Mouse (Mus musculus) cerebellum, adult 9-10 months (tissue): ENCODE data around the gene Chchd3.

Source experiments
- DNase-seq: peaks from one replicate; pipeline ENCODE4 v3.0.0; 2022

Gene Chchd3

GRCm38 (mm10) chr6:33059735-33060576 lies at the start of gene Chchd3:
Gene Chchd3, minus strand, starts transcription at chr6:33060260.
- DNase-seq = peak; percentile 99

- no peak for DNase-seq
Measured at GRCm38 (mm10) chr6:33104661-33105060, 44.6 kb upstream of the Chchd3 start.

- DNase-seq = peak; percentile 87
Measured at GRCm38 (mm10) chr6:33098903-33099302, 38.8 kb upstream of the Chchd3 start.

- DNase-seq = no peak
Measured at GRCm38 (mm10) chr6:33094671-33095233, 34.7 kb upstream of the Chchd3 start.

GRCm38 (mm10) chr6:33080186-33080585 lies 20.1 kb upstream of the Chchd3 start:
- DNase-seq = no peak

GRCm38 (mm10) chr6:33078260-33078936 lies 18.3 kb upstream of the Chchd3 start:
- DNase-seq = no peak

- no peak for DNase-seq
Measured at GRCm38 (mm10) chr6:33066462-33066861, 6.4 kb upstream of the Chchd3 start.

- peak; percentile 50 for DNase-seq
Measured at GRCm38 (mm10) chr6:33059276-33059675, 784 bp downstream of the Chchd3 start.

- no peak for DNase-seq
Measured at GRCm38 (mm10) chr6:33056392-33056791, 3.7 kb downstream of the Chchd3 start.

- no peak for DNase-seq
Measured at GRCm38 (mm10) chr6:33055663-33056062, 4.4 kb downstream of the Chchd3 start.

GRCm38 (mm10) chr6:33054946-33055345 lies 5.1 kb downstream of the Chchd3 start:
- no peak for DNase-seq

- no peak for DNase-seq
Measured at GRCm38 (mm10) chr6:33051642-33052041, 8.4 kb downstream of the Chchd3 start.

GRCm38 (mm10) chr6:33049705-33050420 lies 10.2 kb downstream of the Chchd3 start:
- no peak for DNase-seq

GRCm38 (mm10) chr6:33043480-33043879 lies 16.6 kb downstream of the Chchd3 start:
- no peak for DNase-seq

- no peak for DNase-seq
Measured at GRCm38 (mm10) chr6:33042880-33043279, 17.2 kb downstream of the Chchd3 start.

GRCm38 (mm10) chr6:33041978-33042377 lies 18.1 kb downstream of the Chchd3 start:
- no peak for DNase-seq

GRCm38 (mm10) chr6:33040360-33041090 lies 19.5 kb downstream of the Chchd3 start:
- no peak for DNase-seq

GRCm38 (mm10) chr6:33032543-33032942 lies 27.5 kb downstream of the Chchd3 start:
- no peak for DNase-seq

- no peak for DNase-seq
Measured at GRCm38 (mm10) chr6:33031631-33032030, 28.4 kb downstream of the Chchd3 start.

GRCm38 (mm10) chr6:33028296-33028695 lies 31.8 kb downstream of the Chchd3 start:
- no peak for DNase-seq

- no peak for DNase-seq
Measured at GRCm38 (mm10) chr6:33025041-33025440, 35.0 kb downstream of the Chchd3 start.

- peak; percentile 66 for DNase-seq
Measured at GRCm38 (mm10) chr6:33004607-33005006, 55.5 kb downstream of the Chchd3 start.
